Mouse (Mus musculus): ENCODE data around the gene Wrnip1.

DNA sequence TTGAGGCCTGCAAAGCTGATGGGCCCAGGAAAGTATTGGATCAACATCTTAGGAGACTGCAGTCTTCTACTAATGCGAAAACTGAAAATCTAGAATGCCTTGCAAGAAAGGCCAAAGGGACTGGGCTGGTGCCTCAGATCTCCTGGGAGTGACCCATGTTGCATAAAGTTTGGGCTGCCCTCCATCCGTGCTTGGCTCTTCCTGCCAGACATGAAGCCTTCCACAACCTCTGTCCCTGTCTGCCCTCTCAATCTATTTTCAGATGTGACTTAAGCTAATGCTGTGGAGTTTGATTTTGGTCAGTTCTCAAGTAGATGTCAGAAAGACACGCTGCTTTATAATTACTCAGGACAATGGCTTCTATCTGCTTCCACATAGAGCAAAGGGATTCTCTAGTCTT, 38.7 kb upstream of the Wrnip1 start:
- TF ChIP-seq CTCF (IDR thresholded peaks at IDR 0.05; ENCODE audit: insufficient read depth, low read length), result no peak
- TF ChIP-seq POLR2A (IDR thresholded peaks at IDR 0.05; ENCODE audit: borderline replicate concordance, extremely low read depth, low read depth, low read length), result no peak
